Mouse (Mus musculus): ENCODE measurements around the gene Klf12.

Gene Klf12

GRCm38 (mm10) chr14:100053456-100053855 lies 231.0 kb downstream of the Klf12 start:
- DNase-seq (ENCODE audit: extremely low spot score, low read depth, low spot score), result no peak

GRCm38 (mm10) chr14:100052876-100053275 lies 231.6 kb downstream of the Klf12 start:
- DNase-seq (ENCODE audit: extremely low spot score, low read depth, low spot score), result no peak

- DNase-seq (ENCODE audit: extremely low spot score, low read depth, low spot score), result no peak
Measured at GRCm38 (mm10) chr14:100045431-100045830, 239.0 kb downstream of the Klf12 start.

- DNase-seq (ENCODE audit: extremely low spot score, low read depth, low spot score), result no peak
Measured at GRCm38 (mm10) chr14:100041823-100042222, 242.7 kb downstream of the Klf12 start.

DNA sequence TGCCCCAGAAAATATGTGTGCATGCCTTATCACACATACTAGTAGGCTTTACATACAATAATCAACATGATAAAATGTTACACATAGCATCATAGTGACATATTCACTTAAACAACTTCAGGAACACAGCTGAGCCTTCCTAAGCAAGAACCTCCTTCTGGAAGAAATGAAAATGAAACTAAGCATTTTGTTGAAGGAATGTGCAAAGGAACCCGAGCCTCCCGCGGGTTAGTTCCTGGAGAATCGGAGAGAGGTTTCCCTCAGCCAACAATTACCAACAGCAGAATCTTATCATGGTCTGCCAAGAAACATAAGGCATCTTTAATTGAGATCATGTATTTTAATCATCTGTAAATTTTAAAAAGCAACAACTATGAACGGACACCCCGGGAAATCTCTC lies 257.8 kb downstream of the Klf12 start:
- no peak for DNase-seq (ENCODE audit: extremely low spot score, low read depth, low spot score)

DNA sequence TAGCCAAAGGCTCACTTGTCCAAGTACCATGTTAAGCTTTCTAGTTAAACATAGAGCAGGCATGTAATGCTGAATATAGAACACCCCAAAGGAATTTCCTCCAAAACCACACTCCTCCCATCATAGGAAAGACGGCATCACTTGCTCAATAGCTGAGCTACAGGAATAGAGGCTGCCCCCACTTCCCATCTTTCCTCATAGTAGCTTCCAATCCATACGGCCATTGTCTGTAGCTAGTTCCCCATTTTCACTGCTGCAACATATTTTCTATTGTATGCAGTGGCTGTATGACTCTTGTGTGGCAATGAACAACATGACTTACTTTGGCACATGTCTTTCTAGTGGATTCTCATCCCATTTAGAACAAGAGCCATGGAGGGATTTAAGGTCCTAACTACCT lies 267.3 kb downstream of the Klf12 start:
- no peak for DNase-seq (ENCODE audit: extremely low spot score, low read depth, low spot score)

DNA sequence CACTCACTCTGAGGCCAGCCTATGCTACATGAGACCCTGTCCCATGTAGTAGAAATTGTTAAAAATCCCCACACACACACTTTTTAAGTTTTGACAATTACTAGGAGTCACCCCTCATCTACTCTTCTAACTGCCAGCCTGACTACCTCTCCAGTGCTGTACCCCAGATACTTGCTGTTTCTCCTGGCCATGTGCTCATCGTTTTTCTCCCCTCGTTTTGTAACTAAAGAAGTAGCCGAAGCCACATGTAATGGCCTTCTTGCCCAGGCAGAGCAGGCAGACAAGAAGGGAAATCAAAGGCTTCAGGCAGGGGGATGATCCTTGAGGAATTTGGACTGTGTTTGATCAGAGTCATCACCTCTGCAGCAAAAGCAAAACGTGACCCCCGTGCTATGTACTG lies 274.0 kb downstream of the Klf12 start:
- DNase-seq (ENCODE audit: extremely low spot score, low read depth, low spot score), result no peak

DNA sequence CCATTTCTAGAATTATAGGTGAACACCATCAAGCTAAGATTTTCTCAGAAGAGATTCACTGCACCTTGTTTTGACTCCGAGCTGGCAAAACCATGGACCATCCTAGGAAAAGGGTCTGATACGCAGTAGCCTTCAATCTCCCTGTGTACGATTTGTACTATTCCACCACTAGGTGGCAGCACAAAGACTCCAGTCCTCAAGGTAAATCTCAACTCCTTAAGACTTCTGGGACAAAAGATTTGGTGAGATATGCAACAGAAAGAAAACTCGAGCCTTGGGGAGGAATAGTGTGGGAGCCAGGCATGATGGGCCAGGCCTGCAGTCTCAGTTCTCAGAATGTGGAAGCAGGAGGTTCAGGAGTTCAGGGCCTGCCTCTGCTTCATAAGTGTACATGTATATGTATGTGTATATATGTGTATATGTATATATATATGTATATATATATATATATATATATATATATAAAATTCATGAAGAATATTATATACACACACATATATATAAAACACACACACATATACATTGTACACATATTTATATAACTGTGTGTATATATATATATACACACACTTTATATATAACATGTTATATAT lies 274.6 kb downstream of the Klf12 start:
- DNase-seq (ENCODE audit: extremely low spot score, low read depth, low spot score), result peak; percentile 53

DNA sequence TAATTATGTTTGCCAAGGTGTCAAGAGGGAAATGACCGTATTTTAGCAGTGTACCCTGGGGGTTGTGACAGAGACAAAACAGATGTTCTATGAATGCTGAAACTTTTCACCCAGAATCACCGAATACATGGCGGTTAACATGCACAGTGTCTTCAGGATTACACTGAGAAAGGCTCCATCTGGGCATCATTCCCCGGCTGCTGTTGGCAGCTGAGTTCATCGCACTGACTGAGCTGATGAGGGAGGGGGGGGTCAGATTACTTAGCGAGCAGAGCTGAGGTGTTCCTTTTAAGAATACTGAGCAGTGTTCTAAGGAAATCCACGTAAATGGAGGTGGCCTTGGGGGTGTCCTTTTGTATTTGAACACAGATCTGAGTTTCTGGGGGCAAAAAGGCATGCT lies 301.0 kb downstream of the Klf12 start:
- DNase-seq (ENCODE audit: extremely low spot score, low read depth, low spot score), result no peak

DNA sequence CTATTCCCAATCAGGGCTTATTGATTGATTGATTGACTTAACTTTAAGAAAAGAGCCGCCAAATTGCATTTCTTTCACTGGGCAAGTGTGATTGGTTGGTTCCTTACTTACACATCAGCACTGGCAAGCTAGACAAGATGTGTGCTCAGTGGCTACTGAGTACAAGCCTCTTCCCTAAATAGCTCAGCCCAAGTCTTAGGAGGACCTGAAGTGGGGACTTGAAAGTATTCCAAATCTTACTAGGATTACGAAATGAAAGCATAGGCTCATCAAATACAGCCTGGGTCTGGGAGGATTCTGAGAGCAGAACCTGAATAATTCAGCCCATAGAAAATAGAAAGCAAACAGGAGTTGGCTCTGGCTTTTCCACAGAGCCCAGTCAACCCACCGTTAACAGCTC lies 303.3 kb downstream of the Klf12 start:
- no peak for DNase-seq (ENCODE audit: extremely low spot score, low read depth, low spot score)

DNA sequence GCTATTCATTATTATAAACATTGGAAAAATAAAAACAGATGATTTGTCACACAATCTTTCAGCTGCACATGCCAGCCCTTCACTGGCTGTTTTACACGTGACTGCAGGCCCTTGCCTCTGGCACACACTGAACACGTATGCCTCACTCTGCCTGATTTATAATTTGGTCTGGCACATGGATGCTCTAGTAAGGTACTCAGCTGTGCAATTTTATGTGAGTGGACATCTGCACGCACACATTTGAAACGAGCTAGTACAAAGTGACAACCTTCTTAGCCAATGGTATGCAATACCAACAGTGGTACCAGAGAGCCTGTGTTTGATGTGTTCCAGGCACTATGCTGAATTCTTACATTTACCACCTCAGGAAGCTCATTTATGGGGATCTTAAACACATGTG lies 316.6 kb downstream of the Klf12 start:
- DNase-seq (ENCODE audit: extremely low spot score, low read depth, low spot score), result no peak

DNA sequence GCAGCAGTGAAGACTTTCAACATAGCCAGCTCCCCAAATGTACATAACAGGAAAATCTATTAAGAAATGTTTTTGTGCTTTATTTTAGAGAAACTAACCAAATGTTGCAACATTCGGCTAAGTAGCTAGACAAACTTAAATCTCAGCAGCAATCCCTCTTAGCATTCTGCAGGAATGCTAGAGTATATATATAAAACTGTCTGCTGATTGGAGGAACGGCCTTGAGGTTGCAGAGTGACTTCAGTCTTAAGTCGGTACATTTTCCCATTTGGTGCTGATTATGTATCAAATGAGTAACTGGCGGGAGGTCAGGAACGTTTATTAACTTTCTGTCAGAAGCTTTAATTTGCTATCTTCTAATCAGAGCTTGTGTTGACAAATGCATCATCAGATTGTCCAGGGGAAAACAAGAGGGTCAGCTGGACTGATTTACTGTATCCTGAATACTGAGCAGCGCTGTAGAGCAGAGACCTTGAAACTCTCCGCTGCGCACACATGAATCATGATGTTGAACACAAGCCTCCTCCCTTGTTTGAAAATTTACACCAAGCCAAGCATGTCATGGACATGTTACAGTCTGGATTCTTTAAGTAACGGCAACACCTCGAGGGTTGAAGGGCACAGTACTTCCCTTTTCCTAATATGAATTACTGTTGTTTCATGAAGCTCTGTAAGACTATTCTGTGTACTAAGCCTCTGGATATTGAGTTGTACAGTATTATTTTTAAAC lies 323.8 kb downstream of the Klf12 start:
- no peak for DNase-seq (ENCODE audit: extremely low spot score, low read depth, low spot score)

DNA sequence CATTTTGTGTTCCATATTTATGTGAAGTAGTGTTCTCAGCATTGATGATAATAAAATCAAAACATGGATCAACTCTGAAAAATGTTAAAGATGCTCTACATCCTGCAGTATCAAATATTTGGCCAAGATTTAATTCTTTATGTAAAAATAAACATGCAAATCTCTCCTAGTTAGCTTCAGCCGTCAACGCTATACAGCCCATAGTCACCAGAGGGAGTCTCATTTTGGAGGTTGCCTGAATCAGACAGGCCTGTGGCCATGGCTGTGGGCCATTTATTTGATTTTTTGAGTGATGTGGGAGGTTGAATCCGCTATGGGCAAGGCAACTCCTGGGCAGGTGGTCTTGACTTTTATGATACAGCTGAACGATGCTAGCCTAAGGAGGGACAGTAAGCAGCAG lies 329.3 kb downstream of the Klf12 start:
- DNase-seq (ENCODE audit: extremely low spot score, low read depth, low spot score), result no peak

GRCm38 (mm10) chr14:99944221-99945108 lies 340.0 kb downstream of the Klf12 start:
- DNase-seq (ENCODE audit: extremely low spot score, low read depth, low spot score), result no peak

- no peak for DNase-seq (ENCODE audit: extremely low spot score, low read depth, low spot score)
Measured at GRCm38 (mm10) chr14:99943156-99943555, 341.3 kb downstream of the Klf12 start.

- DNase-seq (ENCODE audit: extremely low spot score, low read depth, low spot score), result no peak
Measured at GRCm38 (mm10) chr14:99933456-99933855, 351.0 kb downstream of the Klf12 start.

DNA sequence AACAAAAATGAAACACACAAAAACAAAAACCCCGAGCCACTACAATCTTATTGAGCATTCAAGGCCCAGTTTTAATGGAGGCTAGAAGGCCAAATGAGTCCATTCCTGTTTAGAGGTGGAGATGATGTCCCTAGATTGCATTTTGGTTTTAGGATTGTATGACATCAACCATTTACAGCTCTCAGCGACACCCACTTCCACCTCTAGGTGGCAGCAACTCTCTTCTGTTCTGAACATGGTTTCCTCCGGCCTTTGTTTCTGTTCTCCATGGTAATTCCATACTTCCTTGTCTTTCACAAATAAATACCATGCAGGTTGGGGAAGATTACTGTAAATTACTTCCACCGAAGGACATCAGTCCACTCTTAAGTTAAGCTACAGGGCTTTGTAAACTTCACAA lies 352.6 kb downstream of the Klf12 start:
- DNase-seq (ENCODE audit: extremely low spot score, low read depth, low spot score), result peak; percentile 82

DNA sequence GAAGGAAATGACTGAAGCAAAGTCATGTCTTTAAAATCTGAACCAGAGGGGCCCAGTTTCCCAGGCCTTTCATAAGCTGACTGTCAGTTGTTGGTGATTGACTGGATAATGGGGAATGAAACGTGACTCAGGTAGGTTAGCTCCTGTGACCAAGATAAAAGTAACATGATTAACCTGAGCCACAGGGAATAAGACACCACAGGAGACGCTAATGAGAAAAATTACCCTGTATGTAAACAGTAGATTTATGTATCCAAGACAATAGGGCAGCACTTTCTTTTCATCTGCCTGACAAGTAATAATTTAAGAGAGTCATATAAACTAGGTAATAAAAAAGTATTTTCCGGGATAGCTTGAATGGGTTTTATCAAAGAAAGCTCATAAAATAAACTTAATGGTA lies 372.6 kb downstream of the Klf12 start:
- peak; percentile 31 for DNase-seq (ENCODE audit: extremely low spot score, low read depth, low spot score)

DNA sequence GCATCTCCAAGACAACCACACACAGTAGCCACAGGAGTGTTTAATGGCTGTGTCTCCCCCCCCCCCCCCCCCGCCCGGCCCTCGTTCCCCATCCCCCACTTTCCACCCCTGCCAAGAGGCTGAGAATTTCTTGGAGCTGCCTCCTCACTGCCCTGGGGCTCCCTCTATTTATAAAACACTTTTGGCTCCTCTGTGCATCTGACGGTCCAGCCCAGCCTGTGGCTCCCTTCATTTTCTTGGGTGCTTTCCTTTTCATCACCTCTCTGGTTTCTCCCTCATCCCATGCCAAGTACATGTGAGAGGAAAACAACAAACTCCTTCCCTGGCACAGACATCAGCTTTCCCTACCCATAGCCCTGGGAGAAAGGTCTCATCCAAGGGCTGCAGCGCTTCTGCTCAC lies 373.6 kb downstream of the Klf12 start:
- no peak for DNase-seq (ENCODE audit: extremely low spot score, low read depth, low spot score)

DNA sequence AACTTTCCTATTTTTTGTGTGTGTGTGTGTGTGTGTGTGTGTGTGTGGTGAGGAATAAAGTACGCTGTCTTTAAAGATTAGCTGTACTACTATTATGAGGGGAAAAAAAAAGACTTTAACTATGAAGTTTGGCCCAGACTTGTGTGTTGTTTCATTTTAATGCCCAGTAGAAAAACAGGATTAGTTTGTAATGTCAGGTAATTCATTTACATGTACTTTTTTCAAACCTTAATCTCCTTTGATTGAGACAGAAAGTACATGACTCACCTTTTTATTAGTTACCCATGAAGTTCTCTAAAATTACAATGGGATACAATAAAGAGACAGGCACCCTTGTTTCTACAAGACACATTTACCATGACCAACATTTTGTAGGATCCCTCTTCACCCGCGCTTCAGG lies 383.6 kb downstream of the Klf12 start:
- DNase-seq (ENCODE audit: extremely low spot score, low read depth, low spot score), result no peak

GRCm38 (mm10) chr14:99898861-99899260 lies 385.6 kb downstream of the Klf12 start:
- no peak for DNase-seq (ENCODE audit: extremely low spot score, low read depth, low spot score)
